Mouse (Mus musculus) small intestine, adult 2 months (tissue): Measurements from ENCODE around the gene AI481877. TPM values are rescaled to one million over a fixed set of nuclear protein-coding genes. Genes with fewer than 3 reads are reported as not detected.

Experiments used
- H3K27ac ChIP-seq: fragments of 200-500 bp; 2 replicates; pipeline ENCODE4 v1.5.1; 2012; ENCODE audit warnings: low read depth, low read length, control low read depth, inconsistent platforms; ENCODE audit not compliant: insufficient read depth
- H3K27me3 ChIP-seq: fragments of 200-500 bp; 2 replicates; pipeline ENCODE4 v1.6.1; 2012; ENCODE audit warnings: mild to moderate bottlenecking, moderate library complexity, low read length, inconsistent platforms; ENCODE audit not compliant: control insufficient read depth, insufficient read depth
- H3K36me3 ChIP-seq: fragments of 200-500 bp; 2 replicates; pipeline ENCODE4 v1.6.1; 2012; ENCODE audit warnings: mild to moderate bottlenecking, low read length, control low read depth, inconsistent platforms; ENCODE audit not compliant: control insufficient read depth, insufficient read depth
- H3K4me1 ChIP-seq: fragments of 200-500 bp; 2 replicates; pipeline ENCODE4 v1.6.1; 2012; ENCODE audit warnings: low read length, inconsistent platforms, mixed read lengths; ENCODE audit not compliant: control insufficient read depth, insufficient read depth, insufficient read length
- H3K4me3 ChIP-seq: fragments of 200-500 bp; 2 replicates; pipeline ENCODE4 v1.5.1; 2012; ENCODE audit warnings: low read depth, mild to moderate bottlenecking, control low read depth, inconsistent platforms, low read length, moderate library complexity
- CTCF ChIP-seq: fragments of 200-500 bp; IDR thresholded peaks from 2 replicates; pipeline ENCODE4 v1.5.1; 2012; ENCODE audit warnings: low read depth, mild to moderate bottlenecking, control low read depth, inconsistent platforms, low read length, moderate library complexity, mixed read lengths; ENCODE audit not compliant: insufficient replicate concordance, insufficient read length; ENCODE audit errors: extremely low read depth
- POLR2A ChIP-seq: fragments of 200-500 bp; IDR thresholded peaks from 2 replicates; pipeline ENCODE4 v1.6.1; 2012; ENCODE audit warnings: low read depth, mild to moderate bottlenecking, control low read depth, inconsistent platforms, low read length, moderate library complexity
- WGBS: fragments of 180-500 bp; shearing (Covaris S2); methylation state at CpG from one replicate; pipeline ENCODE4 v1.1.7; 2018; 5-methylcytosine and 5-hydroxymethylcytosine counted together
- polyA plus RNA-seq: library from polyadenylated mRNA; depleted of rRNA; stranded (reverse); fragments of >200 nt; gene quantifications from 2 replicates; pipeline ENCODE4 v1.2.3, GENCODE M21; 2012

AI481877 gene
- polyA plus RNA-seq, 1 experiment = not detected

- H3K27me3 ChIP-seq = no peaks in the 10 kb centered on the region
- 83% methylated on average over 1 of the region's 1 CpGs for WGBS
- H3K27ac ChIP-seq = no peak overlapping the region
- H3K4me3 ChIP-seq = no peak overlapping the region
- TF ChIP-seq POLR2A (no peak), CTCF (no peak)
- no peaks in the 10 kb centered on the region for H3K4me1 ChIP-seq
- H3K36me3 ChIP-seq = no peaks in the 10 kb centered on the region
Observed at GRCm38 (mm10) chr4:59125053-59125452, 13.7 kb downstream of the AI481877 start.

- no peaks in the 10 kb centered on the region for H3K4me1 ChIP-seq
- TF ChIP-seq CTCF = no peak
- no peak for TF ChIP-seq POLR2A
- H3K27me3 ChIP-seq = no peaks in the 10 kb centered on the region
- H3K4me3 ChIP-seq = no peak overlapping the region
- no peak overlapping the region for H3K27ac ChIP-seq
- H3K36me3 ChIP-seq = no peaks in the 10 kb centered on the region
Observed at GRCm38 (mm10) chr4:59123557-59123956, 15.2 kb downstream of the AI481877 start.

- WGBS = 80% methylated on average over 24 of the region's 24 CpGs
- H3K36me3 ChIP-seq = no peaks in the 10 kb centered on the region
- no peak overlapping the region for H3K27ac ChIP-seq
- H3K4me3 ChIP-seq = no peak overlapping the region
- H3K4me1 ChIP-seq = no peaks in the 10 kb centered on the region
- no peaks in the 10 kb centered on the region for H3K27me3 ChIP-seq
- TF ChIP-seq POLR2A = no peak
- TF ChIP-seq CTCF = no peak
Observed at GRCm38 (mm10) chr4:59117644-59118495, 20.9 kb downstream of the AI481877 start.

GRCm38 (mm10) chr4:59108721-59109120, 30.1 kb downstream of the AI481877 start:
- Histone ChIP-seq H3K4me1 (no peaks in the 10 kb centered on the region), H3K27me3 (no peaks in the 10 kb centered on the region), H3K4me3 (no peak overlapping the region), H3K36me3 (no peaks in the 10 kb centered on the region), H3K27ac (no peak overlapping the region)
- WGBS = 93% methylated on average over 4 of the region's 4 CpGs
- TF ChIP-seq POLR2A (no peak), CTCF (no peak)

GRCm38 (mm10) chr4:59107886-59108285, 30.9 kb downstream of the AI481877 start:
- H3K27ac ChIP-seq = no peak overlapping the region

GRCm38 (mm10) chr4:59106661-59107060, 32.1 kb downstream of the AI481877 start:
- TF ChIP-seq CTCF = no peak
- no peak for TF ChIP-seq POLR2A
- 75% methylated on average over 5 of the region's 5 CpGs for WGBS
- H3K4me3 ChIP-seq = no peak overlapping the region
- H3K4me1 ChIP-seq = no peaks in the 10 kb centered on the region
- H3K27ac ChIP-seq = no peak overlapping the region
- H3K36me3 ChIP-seq = no peaks in the 10 kb centered on the region
- no peaks in the 10 kb centered on the region for H3K27me3 ChIP-seq

More at GRCm38 (mm10) chr4:59107886-59108285, 30.9 kb downstream of the AI481877 start:
- WGBS = 78% methylated on average over 2 of the region's 2 CpGs
- Histone ChIP-seq H3K4me3 (no peak overlapping the region), H3K36me3 (no peaks in the 10 kb centered on the region), H3K4me1 (no peaks in the 10 kb centered on the region), H3K27me3 (no peaks in the 10 kb centered on the region)
- no peak for TF ChIP-seq CTCF
- TF ChIP-seq POLR2A = no peak

GRCm38 (mm10) chr4:59104166-59104565, 34.6 kb downstream of the AI481877 start:
- Histone ChIP-seq H3K27ac (no peak overlapping the region), H3K4me3 (no peak overlapping the region), H3K27me3 (no peaks in the 10 kb centered on the region), H3K4me1 (no peaks in the 10 kb centered on the region), H3K36me3 (no peaks in the 10 kb centered on the region)
- WGBS = 95% methylated on average over 2 of the region's 2 CpGs
- TF ChIP-seq POLR2A (no peak), CTCF (no peak)
